Mouse (Mus musculus): ENCODE results near the gene Abcf2.

Abcf2 gene

GRCm38 (mm10) chr5:24601911-24602750, 24.9 kb upstream of the Abcf2 start:
- ATAC-seq (ENCODE audit: low TSS enrichment): peak; percentile 20; the same call in 1 of the 2 replicates

DNA sequence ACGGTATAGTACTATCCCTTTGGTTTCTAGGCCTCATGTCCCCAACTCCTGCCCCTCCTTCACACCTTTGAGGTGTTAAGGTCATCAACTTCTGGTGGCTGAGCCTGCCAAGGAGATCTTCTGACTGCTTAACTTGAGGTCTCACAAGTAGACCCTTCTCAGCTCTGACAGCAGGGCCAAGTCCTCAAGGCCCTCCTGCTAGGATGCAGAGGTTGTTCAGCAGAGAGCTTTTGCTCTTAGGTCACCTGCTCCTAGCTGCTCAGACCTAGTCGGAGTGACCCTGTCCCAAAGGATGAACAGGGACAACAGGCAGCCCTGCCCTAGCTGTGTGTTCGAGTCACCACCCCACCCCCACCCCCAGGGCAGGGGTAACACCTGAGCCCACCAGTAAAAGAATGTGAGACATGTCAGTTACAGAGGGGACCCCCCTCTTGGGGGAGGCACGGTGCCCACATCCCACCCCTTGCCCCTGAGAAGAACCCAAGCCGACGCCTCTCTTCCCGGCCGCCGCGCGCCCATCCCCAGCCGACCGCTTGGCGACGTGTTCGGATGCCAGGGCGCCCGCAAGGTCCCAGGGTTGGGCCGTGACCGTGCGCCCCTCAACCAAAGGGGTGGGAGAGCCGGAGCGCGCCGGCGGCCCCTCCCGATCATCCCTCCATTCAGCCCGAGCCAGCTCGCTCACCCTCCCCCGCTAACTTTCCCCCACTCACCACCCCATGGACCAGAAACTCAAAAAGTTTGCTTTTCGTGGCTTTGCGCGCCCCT, 24.0 kb upstream of the Abcf2 start:
- no peak for ATAC-seq (ENCODE audit: low TSS enrichment)

DNA sequence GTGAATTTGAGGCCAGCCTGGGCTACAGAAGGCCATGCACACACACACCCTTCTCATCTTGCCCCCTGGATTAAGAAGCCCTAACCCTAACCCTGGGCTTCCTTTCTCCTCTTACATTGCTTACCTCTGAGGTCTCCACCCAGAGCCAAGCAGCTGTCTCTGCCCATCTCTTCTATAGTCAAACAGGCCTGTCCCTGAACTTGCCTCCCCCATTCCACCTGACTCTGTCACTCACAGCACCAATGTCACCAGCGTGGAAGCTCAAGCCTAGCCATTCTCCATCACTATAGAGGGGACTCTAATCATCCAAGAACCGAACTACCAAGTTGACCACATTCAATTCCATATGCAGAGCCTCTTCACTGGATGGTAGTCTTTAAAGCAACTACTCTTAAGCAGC, 23.0 kb upstream of the Abcf2 start:
- no peak for ATAC-seq (ENCODE audit: low TSS enrichment)

DNA sequence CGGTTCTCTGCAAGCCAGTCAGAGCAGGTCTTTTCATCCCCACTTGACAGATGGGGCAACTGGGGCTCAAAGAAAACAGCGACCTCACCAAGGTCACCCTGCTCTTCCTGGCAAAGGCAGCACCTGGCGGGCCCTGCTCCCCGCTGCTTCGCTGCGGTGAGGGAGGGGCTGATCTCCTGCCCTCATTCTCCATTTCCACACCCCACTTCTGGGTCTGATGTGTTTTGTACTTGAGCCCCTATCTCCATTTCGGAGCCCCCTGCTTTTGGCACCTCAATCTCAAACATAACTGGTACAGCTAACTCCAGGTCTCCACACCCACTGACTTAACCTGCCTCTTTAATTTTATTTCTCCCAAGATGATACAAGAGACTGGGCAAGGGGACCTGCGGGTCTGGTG, 21.9 kb upstream of the Abcf2 start:
- no peak for ATAC-seq (ENCODE audit: low TSS enrichment)

GRCm38 (mm10) chr5:24598570-24599006, 21.3 kb upstream of the Abcf2 start:
- ATAC-seq (ENCODE audit: low TSS enrichment): no peak

DNA sequence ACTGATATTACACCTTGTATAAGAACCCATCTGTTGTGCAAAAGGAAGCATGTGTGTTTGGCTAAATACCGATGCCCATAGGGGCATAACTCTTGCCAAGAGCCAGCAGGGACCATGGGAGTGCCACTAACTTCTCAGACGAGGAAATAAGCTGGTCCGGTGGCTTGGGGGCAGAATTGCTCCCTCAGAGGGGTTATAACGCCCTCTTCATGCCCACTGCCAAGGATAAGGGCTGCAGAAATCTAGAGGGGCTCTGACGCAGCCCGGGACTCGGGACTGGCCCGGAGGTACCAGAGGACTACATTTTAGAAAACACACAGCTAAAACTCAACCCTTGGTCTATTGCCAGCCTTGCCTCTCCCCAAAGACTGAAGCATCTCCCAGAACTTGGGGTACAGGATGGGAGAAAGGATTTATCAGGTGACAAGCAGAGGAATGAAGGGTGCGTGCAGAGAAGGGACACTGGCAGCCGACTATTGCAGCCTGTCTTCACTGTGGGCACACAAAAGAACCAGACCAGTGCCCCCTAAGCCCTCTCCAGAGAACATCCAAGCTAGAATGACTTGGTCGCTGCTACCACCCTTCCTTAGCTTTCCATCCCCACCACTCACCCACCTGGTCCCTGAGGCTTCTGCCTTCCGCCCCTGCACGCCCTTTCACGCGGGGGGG, 20.8 kb upstream of the Abcf2 start:
- ATAC-seq (ENCODE audit: low TSS enrichment): no peak

DNA sequence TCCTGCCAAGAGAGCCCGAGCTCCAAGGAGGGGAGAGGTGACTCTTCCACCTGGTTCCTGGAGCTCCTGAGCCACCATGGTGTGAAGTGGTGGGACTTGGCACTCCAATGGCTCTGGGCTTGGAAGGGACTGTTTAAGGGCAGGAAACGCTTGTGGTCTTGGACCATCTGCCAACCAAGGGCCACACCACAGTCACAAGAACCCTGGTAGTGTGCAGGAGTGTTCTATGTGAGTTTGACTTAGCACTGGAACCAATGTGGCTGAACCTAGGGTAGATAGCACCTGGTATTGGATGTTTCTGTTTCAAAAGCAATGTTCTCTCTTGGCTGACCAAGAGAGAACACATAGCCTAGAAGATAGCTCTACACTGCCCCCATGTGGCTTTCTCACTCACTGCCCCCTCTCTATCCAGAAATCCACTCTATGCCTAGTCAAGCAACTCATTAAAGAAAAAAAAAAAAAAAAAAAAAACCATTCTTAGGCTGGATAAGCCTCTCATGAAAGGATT, 20.0 kb upstream of the Abcf2 start:
- peak; percentile 49 for ATAC-seq (ENCODE audit: low TSS enrichment)

DNA sequence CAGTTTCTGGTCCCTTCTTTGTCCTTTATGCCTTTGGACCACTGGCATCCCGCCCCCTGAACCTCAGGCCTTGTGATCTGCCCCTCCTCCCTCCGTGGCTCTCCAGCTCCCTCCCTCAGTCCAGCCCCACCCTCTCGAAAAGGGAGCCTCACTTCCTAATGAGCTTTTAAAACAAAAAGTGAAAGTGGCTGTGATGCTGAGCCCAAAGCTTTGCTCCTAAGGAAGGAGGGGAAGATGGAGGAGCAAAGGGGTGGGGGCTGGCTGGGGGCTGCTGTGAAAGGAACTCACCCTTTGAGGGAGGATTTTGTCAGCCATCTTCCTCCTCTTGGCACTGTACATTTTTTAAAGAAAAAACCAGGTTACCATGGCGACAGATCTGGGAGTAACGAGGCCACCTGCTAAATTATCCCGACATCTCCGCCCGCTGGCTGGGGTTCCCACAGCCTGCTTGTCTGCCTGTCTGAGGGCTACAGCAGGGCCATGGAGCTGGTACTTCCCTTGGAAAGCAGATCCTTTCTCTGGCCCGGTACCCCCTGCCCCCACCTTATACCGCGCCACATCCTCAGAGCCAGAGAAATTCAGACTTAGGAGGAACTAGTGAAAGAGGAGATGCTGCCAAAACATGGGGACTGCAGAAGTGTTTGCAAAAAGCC, 19.4 kb upstream of the Abcf2 start:
- peak; percentile 53 for ATAC-seq (ENCODE audit: low TSS enrichment)

DNA sequence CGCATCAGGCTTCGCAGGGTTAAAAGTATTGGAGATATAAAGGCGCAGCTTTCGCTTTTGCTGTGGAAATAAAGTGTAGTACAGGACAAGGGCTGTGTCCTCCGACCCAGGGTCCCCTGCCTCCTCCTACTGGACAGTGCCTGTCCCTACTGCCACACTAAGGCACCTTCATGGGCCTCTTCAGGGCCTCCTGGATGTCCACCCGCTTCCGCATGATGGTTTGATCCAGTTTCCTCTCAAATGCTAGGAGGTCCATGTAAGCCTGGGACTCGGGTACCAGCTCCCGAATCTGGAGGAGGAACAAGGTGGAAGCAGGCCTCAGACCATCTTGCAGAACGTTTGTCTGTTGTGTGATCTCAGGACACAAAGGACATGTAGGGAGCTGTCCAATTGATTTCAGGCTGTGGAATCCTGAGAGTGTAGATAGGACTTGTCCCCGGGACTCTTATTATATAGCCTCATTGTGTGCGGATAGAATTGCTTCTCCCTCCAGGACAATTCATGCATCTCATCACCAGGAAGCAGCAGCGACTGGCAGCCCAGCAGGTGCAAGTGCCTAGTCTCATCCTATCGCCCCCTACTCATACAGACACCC, 18.6 kb upstream of the Abcf2 start:
- ATAC-seq (ENCODE audit: low TSS enrichment): no peak

- ATAC-seq (ENCODE audit: low TSS enrichment): no peak
Observed at GRCm38 (mm10) chr5:24595261-24595660, 18.0 kb upstream of the Abcf2 start.

GRCm38 (mm10) chr5:24594346-24594745, 17.1 kb upstream of the Abcf2 start:
- no peak for ATAC-seq (ENCODE audit: low TSS enrichment)

- no peak for ATAC-seq (ENCODE audit: low TSS enrichment)
Observed at GRCm38 (mm10) chr5:24593928-24594327, 16.7 kb upstream of the Abcf2 start.

GRCm38 (mm10) chr5:24593230-24593629, 16.0 kb upstream of the Abcf2 start:
- ATAC-seq (ENCODE audit: low TSS enrichment): no peak

DNA sequence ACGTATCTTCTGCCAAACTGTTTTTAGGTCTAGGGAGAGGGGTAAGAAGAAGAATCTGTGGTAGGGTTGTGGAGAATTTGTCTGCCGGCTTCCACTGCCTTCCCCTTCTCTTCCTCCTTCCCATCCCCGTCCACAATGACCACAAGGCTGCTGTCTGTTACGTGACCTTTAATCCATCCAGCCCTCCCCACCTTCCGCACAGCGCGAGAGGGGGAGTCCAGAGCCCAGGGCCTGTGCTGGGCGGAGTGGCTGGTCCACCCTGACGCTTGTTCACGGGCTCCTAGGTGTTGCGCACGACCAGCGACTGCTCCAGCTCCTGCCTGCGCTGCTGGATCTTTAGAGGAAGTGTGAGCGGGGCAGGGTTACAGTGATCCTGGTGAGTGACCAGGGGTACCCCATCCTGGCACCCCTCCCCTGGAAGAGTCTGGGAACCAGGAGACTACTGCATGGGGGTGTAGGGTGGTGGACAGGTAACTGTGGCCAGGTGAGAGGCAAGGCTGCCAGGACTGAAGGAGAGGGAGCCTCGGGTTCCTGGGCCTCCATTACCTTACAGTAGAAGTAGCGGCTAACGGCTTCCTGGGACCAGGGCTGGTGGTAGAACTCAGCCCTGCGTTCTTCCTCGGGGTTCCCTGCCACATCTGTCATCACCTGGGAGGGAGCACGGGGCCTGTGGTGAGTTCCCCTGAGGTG, 15.3 kb upstream of the Abcf2 start:
- ATAC-seq (ENCODE audit: low TSS enrichment): no peak

DNA sequence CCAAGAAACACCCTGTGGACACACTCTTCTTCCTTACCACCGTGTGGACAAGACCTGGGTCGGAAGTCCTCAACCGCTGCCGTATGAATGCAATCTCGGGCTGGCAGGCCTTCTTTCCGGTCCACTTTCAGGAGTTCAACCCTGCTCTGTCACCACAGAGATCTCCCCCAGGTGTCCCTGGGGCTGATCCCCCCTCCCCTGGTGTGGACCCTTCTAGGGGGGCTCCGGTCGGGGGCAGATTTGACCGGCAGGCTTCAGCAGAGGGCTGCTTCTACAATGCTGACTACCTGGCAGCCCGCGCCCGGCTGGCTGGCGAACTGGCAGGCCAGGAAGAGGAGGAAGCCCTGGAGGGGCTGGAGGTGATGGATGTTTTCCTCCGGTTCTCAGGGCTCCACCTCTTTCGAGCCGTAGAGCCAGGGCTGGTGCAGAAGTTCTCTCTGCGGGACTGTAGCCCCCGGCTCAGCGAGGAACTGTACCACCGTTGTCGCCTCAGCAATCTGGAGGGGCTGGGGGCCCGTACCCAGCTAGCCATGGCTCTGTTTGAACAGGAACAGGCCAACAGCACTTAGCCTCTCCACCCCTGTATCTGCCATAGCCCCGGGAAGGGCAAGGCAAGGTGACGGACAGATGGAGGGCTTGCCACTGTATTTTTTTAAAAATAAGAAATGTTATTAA, 14.7 kb upstream of the Abcf2 start:
- ATAC-seq (ENCODE audit: low TSS enrichment): no peak

DNA sequence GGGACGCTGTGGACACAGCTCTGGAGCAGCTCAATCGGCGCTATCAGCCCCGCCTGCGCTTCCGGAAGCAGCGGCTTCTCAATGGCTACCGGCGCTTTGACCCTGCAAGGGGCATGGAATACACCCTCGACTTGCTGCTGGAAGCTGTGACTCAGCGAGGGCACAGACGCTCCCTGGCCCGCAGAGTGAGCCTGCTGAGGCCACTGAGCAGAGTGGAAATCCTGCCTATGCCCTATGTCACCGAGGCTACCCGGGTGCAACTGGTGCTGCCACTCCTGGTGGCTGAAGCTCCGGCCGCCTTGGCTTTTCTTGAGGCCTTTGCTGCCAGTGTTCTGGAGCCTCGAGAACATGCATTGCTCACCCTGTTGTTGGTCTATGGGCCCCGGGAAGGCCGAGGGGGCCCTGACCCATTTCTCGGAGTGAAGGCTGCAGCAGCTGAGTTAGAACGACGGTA, 14.0 kb upstream of the Abcf2 start:
- no peak for ATAC-seq (ENCODE audit: low TSS enrichment)

- no peak for ATAC-seq (ENCODE audit: low TSS enrichment)
Observed at GRCm38 (mm10) chr5:24589511-24590500, 12.5 kb upstream of the Abcf2 start.

DNA sequence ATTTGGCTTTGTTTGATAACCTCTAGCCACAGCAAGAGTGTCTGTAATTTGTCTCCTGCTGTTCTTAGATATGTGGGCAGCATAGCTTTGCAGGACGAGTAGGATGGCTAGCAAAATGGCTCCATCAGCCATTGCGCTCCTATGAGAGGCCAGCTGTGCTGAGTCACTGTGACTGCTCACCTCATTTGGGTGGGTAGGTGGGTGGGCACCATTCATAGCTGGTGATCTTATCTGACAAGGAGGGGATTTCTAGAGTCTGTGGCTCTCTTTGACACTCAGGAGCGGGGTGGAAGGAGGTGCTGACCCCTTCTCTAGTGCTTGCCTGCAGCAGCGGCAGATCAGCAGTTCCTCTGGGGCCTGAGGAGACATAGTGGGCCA, 9.9 kb upstream of the Abcf2 start:
- ATAC-seq (ENCODE audit: low TSS enrichment): peak; percentile 42
